Mouse (Mus musculus): ENCODE measurements around the gene Anp32a.

DNA sequence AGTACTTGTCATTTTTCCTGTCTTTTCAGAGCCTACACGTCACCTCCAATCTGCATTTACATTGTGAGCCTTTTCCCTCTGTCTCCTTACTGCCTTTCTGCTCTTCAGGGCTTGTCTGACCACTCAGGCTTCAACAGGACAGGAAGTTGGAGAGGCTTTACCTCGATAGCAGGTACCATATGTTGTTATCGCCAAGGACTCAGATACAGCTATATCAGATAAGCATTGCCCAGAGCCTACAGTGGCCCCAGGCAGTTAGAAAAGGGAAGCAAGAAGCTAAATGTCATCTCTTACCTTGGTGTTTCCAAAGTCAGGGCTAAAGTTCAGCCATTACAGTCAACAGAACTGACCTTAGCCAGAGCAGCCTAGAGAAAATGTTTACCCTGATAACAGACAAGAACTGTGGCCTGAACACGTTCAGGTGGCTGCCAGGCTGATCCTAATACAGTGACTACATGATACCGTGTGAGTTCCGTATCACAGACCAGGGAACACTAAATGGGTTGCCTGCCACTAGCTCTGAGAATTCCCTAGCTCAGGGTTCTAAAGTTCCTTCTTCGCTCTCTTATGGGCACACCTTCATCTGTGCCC is 65.4 kb downstream of the Anp32a start:
- TF ChIP-seq CTCF (IDR thresholded peaks at IDR 0.05; ENCODE audit: low read depth): no peak
- TF ChIP-seq EP300 (IDR thresholded peaks at IDR 0.05; ENCODE audit: low read depth): no peak

Data from heart, postnatal 0 days (tissue).